Mouse (Mus musculus): ENCODE results near the gene Smyd2. TPM values are rescaled to one million over a fixed set of nuclear protein-coding genes. Genes with fewer than 3 reads are reported as not detected.
A peak's percentile ranks its signal among the peaks of the same experiment; 100 is the strongest.

Gene Smyd2
- total RNA-seq, 2 experiments from 2014 or later: 166 to 180 TPM

- intact Hi-C loops (cut with DNase I): no loop called here
- no peak for DNase-seq
Measured at GRCm38 (mm10) chr1:189852051-189852450, 70.1 kb downstream of the Smyd2 start.

GRCm38 (mm10) chr1:189849550-189849949, 72.6 kb downstream of the Smyd2 start:
- intact Hi-C loops (cut with DNase I): no loop called here
- peak; percentile 18 to 24 for DNase-seq

GRCm38 (mm10) chr1:189846319-189846718, 75.8 kb downstream of the Smyd2 start:
- no peak for DNase-seq
- intact Hi-C loops (cut with DNase I): no loop called here

GRCm38 (mm10) chr1:189834166-189834565, 88.0 kb downstream of the Smyd2 start:
- DNase-seq: no peak
- intact Hi-C loops (cut with DNase I): no loop called here

- no peak for DNase-seq
- intact Hi-C loops (cut with DNase I): no loop called here
Measured at GRCm38 (mm10) chr1:189833351-189833750, 88.8 kb downstream of the Smyd2 start.

GRCm38 (mm10) chr1:189830797-189831232, 91.3 kb downstream of the Smyd2 start:
- intact Hi-C loops (cut with DNase I): no loop called here
- DNase-seq: peak in 1 of 2 experiments; percentile 18

Other genes starting within 250 kb of the Smyd2 start
- gene Cenpf, start 234.3 kb downstream of the Smyd2 start, total RNA-seq (2021): 10 to 100 TPM; 18.0 to 20.2 TPM
- gene Ptpn14, start 194.1 kb downstream of the Smyd2 start, total RNA-seq (2021): 10 to 100 TPM; 34.4 to 35.2 TPM
- 10 to 100 TPM; 34.3 to 68.1 TPM for gene Prox1, start 248.4 kb upstream of the Smyd2 start, total RNA-seq (2021)